Mouse (Mus musculus) CH12.LX (cell line): ENCODE measurements at regions not wholly inside any gene's neighbourhood (a gene's known extent, or its start where the extent isn't known, plus 50 kb on each side); places are given as distances from the start of the nearest gene placed in this dataset.

Experiments
- DNase-seq: peaks from one replicate; pipeline ENCODE4 v3.0.0-alpha.2; 2013; ENCODE audit errors: extremely low read depth
- H3K27ac ChIP-seq: 2 replicates; pipeline ENCODE4 v1.5.1; 2012; ENCODE audit warnings: low read depth, mild to moderate bottlenecking, control low read depth, moderate library complexity; ENCODE audit not compliant: insufficient read depth
- H3K27me3 ChIP-seq: replicated peaks from 2 replicates; pipeline ENCODE3; 2012; ENCODE audit warnings: inconsistent platforms
- H3K36me3 ChIP-seq, 2 experiments: replicated peaks in 1 of 2; 2 replicates each; pipeline versions ENCODE3 to v1.6.1; 2012; ENCODE audit warnings: inconsistent platforms in 1 of 2, low read length in 1 of 2, mild to moderate bottlenecking in 1 of 2, mixed read lengths in 1 of 2, moderate library complexity in 1 of 2; ENCODE audit not compliant: control insufficient read depth in 1 of 2, insufficient read depth in 1 of 2
- H3K4me1 ChIP-seq, 2 experiments: 2 replicates each; pipeline ENCODE4 v1.6.1; 2012; ENCODE audit warnings: inconsistent platforms in 1 of 2, moderate library complexity in 1 of 2; ENCODE audit not compliant: insufficient read depth in 2 of 2, control insufficient read depth in 1 of 2
- H3K4me2 ChIP-seq: 2 replicates; pipeline ENCODE4 v1.6.1; 2012; ENCODE audit warnings: low read depth, mild to moderate bottlenecking, control low read depth; ENCODE audit not compliant: poor library complexity, insufficient read depth, severe bottlenecking
- H3K4me3 ChIP-seq, 3 experiments: fragments of 150-350 bp in 1 of 3; sonication (generic) in 1 of 3; replicated peaks in 1 of 3; 2 replicates each; pipeline versions ENCODE3 to v1.5.1; 2011 to 2012; ENCODE audit warnings: low read depth in 2 of 3, low read length in 2 of 3, mild to moderate bottlenecking in 2 of 3, moderate library complexity in 2 of 3, control low read depth in 1 of 3, improper control_type of control experiment in 1 of 3, inconsistent platforms in 1 of 3, mixed read lengths in 1 of 3; ENCODE audit not compliant: poor library complexity in 1 of 3
- H3K79me2 ChIP-seq: replicated peaks from 2 replicates; pipeline ENCODE4 v1.6.1; 2012; ENCODE audit warnings: mild to moderate bottlenecking, moderate library complexity; ENCODE audit not compliant: control insufficient read depth, poor library complexity, insufficient read depth, severe bottlenecking; ENCODE audit errors: extremely low read depth
- H3K9ac ChIP-seq: 2 replicates; pipeline ENCODE4 v1.6.1; 2012; ENCODE audit warnings: low read depth, mild to moderate bottlenecking, control low read depth, moderate library complexity; ENCODE audit not compliant: insufficient read depth
- H3K9me3 ChIP-seq: replicated peaks from 2 replicates; pipeline ENCODE3; 2012; ENCODE audit warnings: low read length, inconsistent platforms, mixed read lengths
- BHLHE40 ChIP-seq: IDR thresholded peaks from 2 replicates; pipeline ENCODE4 v1.6.1; 2011; ENCODE audit warnings: mild to moderate bottlenecking, low read depth, low read length, improper control_type of control experiment
- ELF1 ChIP-seq: IDR thresholded peaks from 2 replicates; pipeline ENCODE4 v1.6.1; 2014; ENCODE audit warnings: low read depth, mild to moderate bottlenecking, inconsistent platforms, low read length, improper control_type of control experiment
- ETS1 ChIP-seq: conservative IDR thresholded peaks from 2 replicates; pipeline ENCODE4 v1.6.1; 2012; ENCODE audit warnings: low read depth, mild to moderate bottlenecking, inconsistent platforms, low read length, improper control_type of control experiment, moderate library complexity
- GABPA ChIP-seq: IDR thresholded peaks from 2 replicates; pipeline ENCODE4 v1.6.1; 2012; ENCODE audit warnings: low read depth, low read length, improper control_type of control experiment, inconsistent platforms; ENCODE audit not compliant: insufficient replicate concordance
- HCFC1 ChIP-seq: IDR thresholded peaks from 2 replicates; pipeline ENCODE4 v1.6.1; 2012; ENCODE audit warnings: low read depth, mild to moderate bottlenecking, inconsistent platforms, low read length, improper control_type of control experiment
- KAT2A ChIP-seq: IDR thresholded peaks from 2 replicates; pipeline ENCODE4 v1.6.1; 2012; ENCODE audit warnings: low read length, improper control_type of control experiment, inconsistent platforms; ENCODE audit not compliant: insufficient replicate concordance
- MAX ChIP-seq: IDR thresholded peaks from 2 replicates; pipeline ENCODE4 v1.6.1; 2011; ENCODE audit warnings: low read length, improper control_type of control experiment
- MEF2A ChIP-seq: IDR thresholded peaks from 2 replicates; pipeline ENCODE4 v1.6.1; 2014; ENCODE audit warnings: low read depth, mild to moderate bottlenecking, inconsistent platforms, low read length, improper control_type of control experiment, borderline replicate concordance
- MYC ChIP-seq: IDR thresholded peaks from 2 replicates; pipeline ENCODE4 v1.6.1; 2011; ENCODE audit warnings: low read depth, mild to moderate bottlenecking, improper control_type of control experiment, low read length
- NRF1 ChIP-seq: IDR thresholded peaks from 2 replicates; pipeline ENCODE4 v1.6.1; 2014; ENCODE audit warnings: low read depth, mild to moderate bottlenecking, inconsistent platforms, low read length, improper control_type of control experiment, moderate library complexity
- PAX5 ChIP-seq: IDR thresholded peaks from 2 replicates; pipeline ENCODE4 v1.6.1; 2012; ENCODE audit warnings: low read length, inconsistent platforms, mixed read lengths
- RCOR1 ChIP-seq: conservative IDR thresholded peaks from 2 replicates; pipeline ENCODE4 v1.6.1; 2012; ENCODE audit warnings: low read depth, mild to moderate bottlenecking, inconsistent platforms, low read length, improper control_type of control experiment
- SMC3 ChIP-seq: IDR thresholded peaks from 2 replicates; pipeline ENCODE4 v1.6.1; 2011; ENCODE audit warnings: low read depth, low read length, improper control_type of control experiment
- UBTF ChIP-seq: IDR thresholded peaks from 2 replicates; pipeline ENCODE4 v1.6.1; 2012; ENCODE audit warnings: low read depth, mild to moderate bottlenecking, inconsistent platforms, low read length, improper control_type of control experiment, moderate library complexity
- USF1 ChIP-seq: IDR thresholded peaks from 2 replicates; pipeline ENCODE4 v1.6.1; 2014; ENCODE audit warnings: low read depth, mild to moderate bottlenecking, inconsistent platforms, low read length, improper control_type of control experiment
- ZC3H11A ChIP-seq: IDR thresholded peaks from 2 replicates; pipeline ENCODE4 v1.6.1; 2012; ENCODE audit warnings: low read depth, mild to moderate bottlenecking, inconsistent platforms, low read length, improper control_type of control experiment
- ZNF384 ChIP-seq: IDR thresholded peaks from 2 replicates; pipeline ENCODE4 v1.6.1; 2012; ENCODE audit warnings: low read depth, low read length, improper control_type of control experiment, inconsistent platforms
- dilution Hi-C: fragments of 300-500 bp; cut with MboI; formaldehyde crosslinking; loops from 2 replicates; pipeline ENCODE4 v1.14.3; 2020; ENCODE audit warnings: low sequenced_read_pairs; ENCODE audit not compliant: extremely low pct_unique_long_range_greater_than_20kb, extremely low pct_ligation_motif_present
- in situ Hi-C: fragments of 300-500 bp; cut with MboI; formaldehyde crosslinking; loops from 3 replicates; pipeline ENCODE4 v1.14.3; 2019; ENCODE audit warnings: low sequenced_read_pairs, low pct_ligation_motif_present, low pct_unique_long_range_greater_than_20kb, mixed read lengths

GRCm38 (mm10) chr12:47164031-47164717, 345.4 kb upstream of the Nova1 start (continued):
- TF ChIP-seq RCOR1 (no peak), MEF2A (no peak)

DNA sequence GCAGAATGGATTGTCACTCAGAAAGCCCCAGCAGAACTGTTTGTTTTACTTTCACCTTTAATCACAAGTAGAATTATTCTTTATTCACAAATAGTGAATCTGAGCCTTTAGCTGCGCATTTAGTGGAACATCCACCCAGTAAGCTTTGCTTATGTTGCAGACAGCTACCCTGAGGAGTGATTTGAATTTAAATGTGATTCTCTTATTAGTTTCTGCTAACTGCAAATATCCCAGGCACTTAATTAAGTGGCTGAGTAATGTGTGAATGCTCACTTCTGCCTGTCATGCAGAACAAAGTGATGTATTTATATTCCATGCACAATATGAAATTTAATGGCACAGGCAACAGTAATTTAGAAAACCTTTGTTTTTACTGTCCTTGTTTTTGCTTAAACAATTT, 344.4 kb upstream of the Nova1 start:
- Histone ChIP-seq H3K4me1 (no peaks in the 10 kb centered on the region), H3K36me3 (no peaks in the 10 kb centered on the region), H3K79me2 (no peaks in the 10 kb centered on the region)
- dilution Hi-C loops, result no loop called here
- TF ChIP-seq USF1 (no peak), BHLHE40 (no peak)
- TF ChIP-seq, all 38 proteins: peak for 0
- no peak for DNase-seq
- no peak overlapping the region for H3K9ac ChIP-seq
- H3K27ac ChIP-seq, result no peak overlapping the region
- no peaks in the 10 kb centered on the region for H3K27me3 ChIP-seq
- H3K4me3 ChIP-seq, result no peak overlapping the region
- no peaks in the 10 kb centered on the region for H3K9me3 ChIP-seq
- no peak overlapping the region for H3K4me2 ChIP-seq
- in situ Hi-C loops, result no loop called here

DNA sequence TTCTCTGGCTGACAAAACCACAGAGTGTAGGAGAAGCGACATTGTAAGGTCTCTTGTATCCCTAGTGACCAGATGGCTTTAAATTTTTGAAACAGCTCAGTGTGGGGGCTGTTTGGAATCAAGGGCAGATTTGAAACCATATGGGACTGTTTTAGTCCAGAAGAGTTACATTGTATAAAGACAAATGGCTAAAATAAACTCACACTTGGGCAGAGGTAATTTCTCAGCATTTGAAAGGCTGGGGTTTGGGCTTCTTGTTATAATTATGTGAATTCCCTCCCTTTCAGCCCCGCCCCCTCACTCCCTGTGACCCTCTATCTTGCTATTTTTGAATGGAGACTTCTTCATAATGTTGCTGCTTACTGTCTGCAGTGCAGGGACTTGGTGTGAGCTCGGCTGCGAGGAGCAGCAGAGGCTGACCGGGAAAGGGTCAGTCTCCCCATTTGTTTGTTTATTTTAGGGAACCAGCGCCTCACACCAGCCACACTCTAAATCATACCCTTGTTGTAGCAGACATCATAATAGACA, 344.0 kb upstream of the Nova1 start:
- H3K4me3 ChIP-seq, result no peak overlapping the region
- no peaks in the 10 kb centered on the region for H3K27me3 ChIP-seq
- H3K79me2 ChIP-seq, result no peaks in the 10 kb centered on the region
- no peak overlapping the region for H3K9ac ChIP-seq
- H3K4me2 ChIP-seq, result no peak overlapping the region
- no peak for DNase-seq
- no peaks in the 10 kb centered on the region for H3K4me1 ChIP-seq
- no peak for TF ChIP-seq SMC3
- TF ChIP-seq HCFC1, result no peak
- no peak for TF ChIP-seq USF1
- TF ChIP-seq NRF1, result no peak
- TF ChIP-seq MAX, result no peak
- no peak for TF ChIP-seq ETS1
- no peak for TF ChIP-seq BHLHE40
- no peak for TF ChIP-seq RCOR1
- TF ChIP-seq PAX5, result no peak
- no peak for TF ChIP-seq GABPA
- no peak for TF ChIP-seq ELF1
- no peak for TF ChIP-seq ZNF384
- TF ChIP-seq UBTF, result no peak
- TF ChIP-seq MEF2A, result no peak
- TF ChIP-seq ZC3H11A, result no peak
- TF ChIP-seq KAT2A, result no peak
- TF ChIP-seq MYC, result no peak
- no peaks in the 10 kb centered on the region for H3K36me3 ChIP-seq
- H3K27ac ChIP-seq, result no peak overlapping the region
- dilution Hi-C loops, result no loop called here
- no peaks in the 10 kb centered on the region for H3K9me3 ChIP-seq
- in situ Hi-C loops, result no loop called here
